Mouse (Mus musculus) heart, embryonic 11.5 days (tissue): Measurements from ENCODE around the gene Tspan1. TPM values are rescaled to one million over a fixed set of nuclear protein-coding genes. Genes with fewer than 3 reads are reported as not detected.

ENCODE experiments used
- ATAC-seq: fragments of 200-750 bp; cut with Nextera tagmentation; replicated peaks from 2 replicates; pipeline ENCODE4 v1.8.0; 2017; ENCODE audit warnings: moderate library complexity; ENCODE audit not compliant: insufficient number of reproducible peaks, low FRiP score, low TSS enrichment
- H3K27ac ChIP-seq: fragments of 300-500 bp; sonication (generic); 2 replicates; pipeline ENCODE4 v1.5.1; 2014; ENCODE audit warnings: mild to moderate bottlenecking, low read depth, low read length
- H3K27me3 ChIP-seq: fragments of 300-500 bp; sonication (generic); 2 replicates; pipeline ENCODE4 v1.6.1; 2014; ENCODE audit warnings: mild to moderate bottlenecking, low read length, mixed read lengths; ENCODE audit not compliant: control insufficient read depth, insufficient read depth
- H3K36me3 ChIP-seq: fragments of 300-500 bp; sonication (generic); 2 replicates; pipeline ENCODE4 v1.6.1; 2014; ENCODE audit warnings: mild to moderate bottlenecking, low read length, moderate library complexity, mixed read lengths; ENCODE audit not compliant: control insufficient read depth, insufficient read depth
- H3K4me1 ChIP-seq: fragments of 300-500 bp; sonication (generic); 2 replicates; pipeline ENCODE4 v1.6.1; 2014; ENCODE audit warnings: low read length; ENCODE audit not compliant: control insufficient read depth, insufficient read depth
- H3K4me2 ChIP-seq: fragments of 300-500 bp; sonication (generic); 2 replicates; pipeline ENCODE4 v1.6.1; 2014; ENCODE audit warnings: mild to moderate bottlenecking, moderate library complexity
- H3K4me3 ChIP-seq: fragments of 300-500 bp; sonication (generic); 2 replicates; pipeline ENCODE4 v1.5.1; 2014; ENCODE audit warnings: low read depth, low read length
- H3K9ac ChIP-seq: fragments of 300-500 bp; sonication (generic); 2 replicates; pipeline ENCODE4 v1.6.1; 2014; ENCODE audit warnings: mild to moderate bottlenecking, low read depth, low read length, moderate library complexity
- H3K9me3 ChIP-seq: fragments of 300-500 bp; sonication (generic); replicated peaks from 2 replicates; pipeline ENCODE4 v1.6.1; 2016; ENCODE audit warnings: low read length; ENCODE audit not compliant: control insufficient read depth
- WGBS: fragments of 180-500 bp; shearing (Covaris S2); extraction: QIAGEN DNeasy Blood & Tissue Kit; methylation state at CpG from one replicate; pipeline ENCODE4 v1.1.7; 2014; ENCODE audit not compliant: insufficient replicate concordance; 5-methylcytosine and 5-hydroxymethylcytosine counted together
- polyA plus RNA-seq: library from polyadenylated mRNA; unstranded; fragments of >200 nt; fragmentation: Nextera tagmentation; extraction: Ambion mirVana; gene quantifications from 2 replicates; pipeline ENCODE4 v1.2.1, GENCODE M21; 2014

Tspan1 gene
- not detected in 2 replicates for polyA plus RNA-seq

DNA sequence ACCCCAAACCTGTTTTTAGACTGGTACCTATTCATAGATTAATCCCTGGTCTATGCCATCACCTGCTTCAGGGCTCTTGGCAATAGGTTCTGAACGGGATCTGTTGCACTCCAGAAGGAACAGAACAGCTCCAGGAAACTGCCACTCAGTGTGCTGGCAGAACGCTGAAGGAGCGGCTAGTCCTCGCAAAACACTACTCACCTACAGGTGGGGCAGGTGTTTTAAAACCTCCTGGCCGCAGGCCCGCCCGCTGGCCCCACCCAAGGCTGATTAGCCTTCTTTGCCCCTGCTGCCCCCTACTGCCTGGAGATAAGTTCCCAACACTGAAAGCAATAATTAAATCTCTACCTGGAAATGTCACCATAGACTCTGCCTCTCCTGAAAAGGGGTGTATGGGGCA is at the start of gene Tspan1:
Gene Tspan1 (minus strand): TSS at position 198 of the 400 bp plus-strand sequence.
- H3K4me3 ChIP-seq = no peak within 1 kb of the TSS
- no peak within 1 kb of the TSS for H3K27ac ChIP-seq
- H3K9ac ChIP-seq = no peak within 1 kb of the TSS
- no peaks in the 10 kb centered on the region for H3K36me3 ChIP-seq
- WGBS = 23% methylated on average over 7 of the region's 7 CpGs
- no peaks in the 10 kb centered on the region for H3K27me3 ChIP-seq
- no peaks in the 10 kb centered on the region for H3K9me3 ChIP-seq
- no peak within 1 kb of the TSS for H3K4me2 ChIP-seq
- no peak for ATAC-seq
- no peaks in the 10 kb centered on the region for H3K4me1 ChIP-seq

DNA sequence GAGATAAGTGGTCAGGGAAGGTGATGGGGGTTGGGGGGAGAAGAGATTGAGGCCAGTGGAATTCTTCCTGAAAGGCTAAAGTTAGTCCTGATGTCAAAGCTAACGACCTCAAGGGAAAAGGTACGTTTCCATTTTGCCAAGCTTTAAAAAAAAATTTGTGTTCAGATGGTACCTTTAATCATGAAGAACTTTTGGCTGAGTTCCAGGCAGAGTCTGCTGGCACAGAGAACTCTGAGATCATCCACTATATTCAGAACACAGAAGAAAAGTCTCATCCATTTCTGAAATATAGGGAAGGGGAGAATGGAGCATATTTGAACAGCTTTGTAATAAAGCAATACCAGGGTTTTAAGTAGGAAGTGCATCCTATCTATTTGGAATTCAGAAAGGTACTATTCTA is 49.6 kb upstream of the Tspan1 start:
- 35% methylated on average over 2 of the region's 2 CpGs for WGBS

DNA sequence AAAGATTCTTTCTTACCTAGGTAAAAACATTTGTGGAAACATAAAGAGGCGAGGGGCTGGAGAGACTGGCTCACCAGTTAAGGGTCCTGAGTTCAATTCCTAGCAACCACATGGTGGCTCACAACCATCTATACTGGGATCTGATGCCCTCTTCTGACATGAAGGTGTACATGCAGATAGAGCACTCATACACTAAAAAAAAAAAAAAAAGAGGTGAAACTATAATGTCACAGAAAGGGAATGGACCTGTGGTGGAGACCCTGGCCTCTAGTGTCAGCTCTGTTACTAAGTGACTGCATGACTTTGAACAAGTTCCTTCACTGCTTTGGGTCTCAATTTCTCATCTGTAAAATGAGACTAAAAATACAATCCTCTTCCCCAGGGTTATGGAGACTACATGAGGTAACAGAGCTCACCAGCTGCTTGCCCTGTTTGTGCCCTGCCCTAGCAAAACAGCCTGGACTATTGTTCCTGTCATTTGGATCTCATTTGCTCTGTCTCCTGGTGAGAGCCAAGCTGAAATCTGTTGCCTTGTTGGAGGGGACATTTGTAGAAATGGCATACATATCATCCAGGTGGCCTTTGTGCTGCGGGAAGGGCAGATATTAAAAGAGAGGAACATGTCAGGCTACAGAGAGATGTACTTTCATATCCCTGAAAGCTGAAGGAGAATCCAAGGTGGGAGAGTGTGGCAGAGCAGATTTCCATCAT is 48.6 kb upstream of the Tspan1 start:
- H3K4me3 ChIP-seq = no peak overlapping the region
- no peak overlapping the region for H3K4me2 ChIP-seq
- no peaks in the 10 kb centered on the region for H3K36me3 ChIP-seq
- H3K9ac ChIP-seq = no peak overlapping the region
- no peak overlapping the region for H3K27ac ChIP-seq
- H3K4me1 ChIP-seq = peaks cover 3% of the 10 kb centered on the region; the same call in 1 of the 2 replicates
- H3K27me3 ChIP-seq = no peaks in the 10 kb centered on the region
- no peak for ATAC-seq
- no peaks in the 10 kb centered on the region for H3K9me3 ChIP-seq
- 85% methylated on average over 2 of the region's 2 CpGs for WGBS

More for the DNA sequence above, 49.6 kb upstream of the Tspan1 start:
- H3K27ac ChIP-seq = no peak overlapping the region
- H3K4me1 ChIP-seq = peaks cover 3% of the 10 kb centered on the region; the same call in 1 of the 2 replicates
- no peak overlapping the region for H3K9ac ChIP-seq
- no peak for ATAC-seq
- H3K27me3 ChIP-seq = no peaks in the 10 kb centered on the region
- H3K36me3 ChIP-seq = no peaks in the 10 kb centered on the region
- H3K4me2 ChIP-seq = no peak overlapping the region
- no peaks in the 10 kb centered on the region for H3K9me3 ChIP-seq
- no peak overlapping the region for H3K4me3 ChIP-seq

GRCm38 (mm10) chr4:116208891-116209290 is 41.5 kb upstream of the Tspan1 start:
- ATAC-seq = no peak
- H3K4me2 ChIP-seq = no peak overlapping the region
- no peaks in the 10 kb centered on the region for H3K27me3 ChIP-seq
- H3K9me3 ChIP-seq = no peaks in the 10 kb centered on the region
- no peak overlapping the region for H3K4me3 ChIP-seq
- H3K9ac ChIP-seq = no peak overlapping the region
- H3K36me3 ChIP-seq = no peaks in the 10 kb centered on the region
- no peak overlapping the region for H3K27ac ChIP-seq
- H3K4me1 ChIP-seq = no peaks in the 10 kb centered on the region
- 80% methylated on average over 1 of the region's 1 CpGs for WGBS

DNA sequence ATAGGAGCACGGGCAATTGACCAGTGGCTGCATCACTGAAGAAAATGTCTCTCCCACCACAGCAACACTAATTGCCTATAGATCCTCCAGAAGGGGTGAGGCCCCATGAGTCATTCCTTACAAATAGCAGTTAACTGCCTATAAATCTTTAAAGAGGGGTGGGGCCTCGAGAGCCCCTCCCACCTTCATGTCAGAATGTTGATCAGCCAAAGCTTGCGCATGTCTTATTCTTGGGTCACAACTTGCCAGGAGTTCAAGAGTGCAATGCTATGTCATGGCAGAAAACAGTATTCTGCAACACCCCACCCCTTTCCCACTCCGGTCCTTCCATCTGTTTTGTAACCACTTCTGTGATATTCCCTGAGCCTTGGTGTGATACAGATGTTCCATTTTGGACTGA is 39.1 kb upstream of the Tspan1 start:
- 79% methylated on average over 4 of the region's 4 CpGs for WGBS

GRCm38 (mm10) chr4:116204422-116204821 is 37.0 kb upstream of the Tspan1 start:
- H3K9me3 ChIP-seq = no peaks in the 10 kb centered on the region
- no peak for ATAC-seq
- 55% methylated on average over 3 of the region's 3 CpGs for WGBS
- H3K4me1 ChIP-seq = no peaks in the 10 kb centered on the region
- H3K27me3 ChIP-seq = no peaks in the 10 kb centered on the region
- no peaks in the 10 kb centered on the region for H3K36me3 ChIP-seq
- H3K4me2 ChIP-seq = no peak overlapping the region
- no peak overlapping the region for H3K9ac ChIP-seq
- H3K4me3 ChIP-seq = no peak overlapping the region
- no peak overlapping the region for H3K27ac ChIP-seq

More for the DNA sequence above, 39.1 kb upstream of the Tspan1 start:
- Histone ChIP-seq H3K36me3 (no peaks in the 10 kb centered on the region), H3K4me1 (no peaks in the 10 kb centered on the region), H3K27ac (no peak overlapping the region), H3K4me3 (no peak overlapping the region), H3K27me3 (no peaks in the 10 kb centered on the region), H3K4me2 (no peak overlapping the region), H3K9me3 (no peaks in the 10 kb centered on the region), H3K9ac (no peak overlapping the region)
- ATAC-seq = no peak

DNA sequence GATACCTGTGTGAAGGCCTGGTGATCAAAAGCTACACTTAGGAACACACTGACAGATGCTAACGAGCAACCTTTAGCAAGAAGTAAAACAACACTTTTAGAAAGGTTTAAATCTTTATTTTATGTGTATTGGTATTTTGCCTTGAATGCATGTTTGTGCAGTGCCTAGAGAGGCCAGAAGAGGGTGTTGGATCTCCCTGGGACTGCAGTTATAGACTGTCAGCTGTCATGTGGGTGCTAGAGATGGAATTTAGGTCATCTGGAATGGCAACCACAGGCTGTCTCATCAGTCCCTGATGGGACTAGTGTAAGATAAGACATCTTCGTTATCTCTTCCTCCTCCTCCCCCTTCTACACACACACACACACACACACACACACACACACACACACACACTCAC is 31.0 kb upstream of the Tspan1 start:
- WGBS = 71% methylated on average over 2 of the region's 2 CpGs
- Histone ChIP-seq H3K4me2 (no peak overlapping the region), H3K9ac (no peak overlapping the region), H3K27me3 (no peaks in the 10 kb centered on the region), H3K36me3 (no peaks in the 10 kb centered on the region), H3K4me1 (peaks cover 6% of the 10 kb centered on the region), H3K4me3 (no peak overlapping the region), H3K9me3 (no peaks in the 10 kb centered on the region), H3K27ac (no peak overlapping the region)
- ATAC-seq = no peak

DNA sequence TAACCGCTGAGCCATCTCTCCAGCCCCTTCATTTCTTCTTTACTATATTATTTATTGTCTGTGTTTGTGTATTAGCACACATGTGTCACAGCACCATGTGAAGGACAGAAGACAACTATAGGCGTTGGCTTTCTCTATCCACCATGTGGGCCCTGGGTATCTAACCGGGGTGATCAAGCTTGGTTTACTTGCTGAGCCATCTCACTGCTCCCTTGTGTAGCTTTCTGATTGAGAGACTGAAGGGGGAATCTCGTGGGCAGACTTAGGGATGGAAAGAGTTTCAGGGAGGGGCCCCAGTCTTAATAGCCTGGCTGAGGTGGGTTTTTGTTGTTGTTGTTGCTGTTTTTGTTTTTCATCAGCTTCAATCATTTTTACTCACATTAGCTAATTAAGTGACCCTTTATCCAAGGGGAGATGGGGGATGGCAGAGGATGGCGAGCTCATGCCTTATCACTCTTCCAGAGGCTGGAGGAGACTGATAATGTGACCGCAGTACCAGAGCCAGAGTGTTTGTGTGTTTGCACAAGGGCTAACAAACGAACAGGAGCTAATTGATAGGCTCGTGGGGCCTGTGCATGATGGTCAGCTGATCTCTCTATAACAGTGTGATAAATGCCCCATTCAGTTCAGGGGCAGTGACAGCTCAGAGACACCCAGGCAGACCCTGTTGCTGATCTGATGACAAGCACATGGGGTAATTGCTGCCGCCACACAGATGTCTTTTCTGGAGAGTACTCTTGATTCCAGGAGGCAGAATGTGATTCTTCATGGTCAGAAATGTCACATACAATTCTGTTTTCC is 26.4 kb upstream of the Tspan1 start:
- H3K36me3 ChIP-seq = no peaks in the 10 kb centered on the region
- 34% methylated on average over 9 of the region's 9 CpGs for WGBS
- H3K27ac ChIP-seq = no peak overlapping the region
- no peaks in the 10 kb centered on the region for H3K9me3 ChIP-seq
- no peaks in the 10 kb centered on the region for H3K27me3 ChIP-seq
- H3K4me2 ChIP-seq = no peak overlapping the region
- no peak overlapping the region for H3K4me3 ChIP-seq
- no peak for ATAC-seq
- no peak overlapping the region for H3K9ac ChIP-seq
- H3K4me1 ChIP-seq = peaks cover 9% of the 10 kb centered on the region
